Mouse (Mus musculus) heart, postnatal 25 days (tissue): ENCODE data around the gene Prss37. TPM values are rescaled to one million over a fixed set of nuclear protein-coding genes. Genes with fewer than 3 reads are reported as not detected.

Experiments
- DNase-seq: peaks from one replicate; pipeline ENCODE4 v3.0.0; 2022; ENCODE audit warnings: low spot score
- intact Hi-C: fragments of 180-260 bp; cut with DNase I; formaldehyde crosslinking; loops from one replicate; pipeline ENCODE4 v1.15.1; 2025
- total RNA-seq, 2 experiments: library from RNA; stranded (reverse); gene quantifications; 2 replicates each; pipeline ENCODE4 v1.2.3; 2021

Gene Prss37
- not detected for total RNA-seq

- DNase-seq, result no peak
- intact Hi-C loops, result no loop called here
Observed at GRCm38 (mm10) chr6:40519408-40519807, at the start of gene Prss37. Prss37 (minus strand) TSS chr6:40519508.

- intact Hi-C loops, result no loop called here
- no peak for DNase-seq
Observed at GRCm38 (mm10) chr6:40554950-40555349, 35.6 kb upstream of the Prss37 start, which contains the start of gene Olfr461. Olfr461 (minus strand) TSS chr6:40555050.

GRCm38 (mm10) chr6:40544690-40545089 lies 25.4 kb upstream of the Prss37 start:
- intact Hi-C loops, result no loop called here
- DNase-seq, result no peak

- intact Hi-C loops, result no loop called here
- DNase-seq, result no peak
Observed at GRCm38 (mm10) chr6:40493229-40493628, 26.1 kb downstream of the Prss37 start, which contains the start of gene Tas2r108. Tas2r108 (plus strand) TSS chr6:40493529.

GRCm38 (mm10) chr6:40490933-40491332 lies 28.4 kb downstream of the Prss37 start, which contains the start of gene Tas2r137:
Tas2r137 (plus strand) TSS chr6:40491233.
- intact Hi-C loops, result no loop called here

GRCm38 (mm10) chr6:40482318-40482717 lies 37.0 kb downstream of the Prss37 start:
- DNase-seq, result no peak
- intact Hi-C loops, result loop anchor here (5.0 kb wide), 1 partner anchor 205 kb away; no protein-coding TSS in a partner anchor

More at GRCm38 (mm10) chr6:40490933-40491332, 28.4 kb downstream of the Prss37 start, which contains the start of gene Tas2r137:
- no peak for DNase-seq

- intact Hi-C loops, result loop anchor here (5.0 kb wide), 1 partner anchor 208 kb away; no protein-coding TSS in a partner anchor
- no peak for DNase-seq
Observed at GRCm38 (mm10) chr6:40479705-40480104, 39.6 kb downstream of the Prss37 start.

- no peak for DNase-seq
- intact Hi-C loops, result no loop called here
Observed at GRCm38 (mm10) chr6:40476132-40476531, 43.2 kb downstream of the Prss37 start.

- DNase-seq, result no peak
- intact Hi-C loops, result loop anchor here (1.0 to 2.0 kb wide), 2 partner anchors 35 to 146 kb away; partner anchors contain the start of genes Agk and E330009J07Rik
Observed at GRCm38 (mm10) chr6:40471720-40472010, 47.6 kb downstream of the Prss37 start.

- intact Hi-C loops, result loop anchor here (1.0 to 2.0 kb wide), 2 partner anchors 34 to 146 kb away; partner anchors contain the start of genes Agk and E330009J07Rik
- DNase-seq, result peak; percentile 84
Observed at GRCm38 (mm10) chr6:40470916-40471719, 48.2 kb downstream of the Prss37 start, which contains the start of gene Ssbp1. Ssbp1 (plus strand) TSS chr6:40471352.

GRCm38 (mm10) chr6:40465710-40466109 lies 53.6 kb downstream of the Prss37 start:
- no peak for DNase-seq
- intact Hi-C loops, result loop anchor here (5.0 kb wide), 1 partner anchor 653 kb away; the partner anchor contains the start of gene Mrps33

Other genes starting within 250 kb of the Prss37 start
- 10 to 100 TPM; 16.2 to 20.2 TPM for gene Agk, start 194.3 kb downstream of the Prss37 start, total RNA-seq
- gene E330009J07Rik, start 83.4 kb downstream of the Prss37 start, total RNA-seq, result 1 to 10 TPM; 2.7 to 4.0 TPM
- gene Wee2, start 80.4 kb downstream of the Prss37 start, total RNA-seq, result not detected
- 10 to 100 TPM; 33.0 to 33.8 TPM for gene Ssbp1, start 48.2 kb downstream of the Prss37 start, total RNA-seq
- gene Tas2r137, start 28.3 kb downstream of the Prss37 start, total RNA-seq, result not detected
- gene Tas2r108, start 26.0 kb downstream of the Prss37 start, total RNA-seq, result not detected
- not detected for gene Olfr461, start 35.5 kb upstream of the Prss37 start, total RNA-seq
- not detected for gene Olfr460, start 50.0 kb upstream of the Prss37 start, total RNA-seq
- 1 to 10 TPM; 1.1 to 1.6 TPM for gene Clec5a, start 66.3 kb upstream of the Prss37 start, total RNA-seq
- not detected for gene Tas2r138, start 93.8 kb upstream of the Prss37 start, total RNA-seq
- under 1 TPM; 0.36 to 0.45 TPM for gene Mgam, start 109.3 kb upstream of the Prss37 start, total RNA-seq